Mouse (Mus musculus) kidney, postnatal 36 days (tissue): ENCODE data around the gene Rhox3h.
"Not testable (repeated sequence)": the region's sequence is repeated elsewhere in the genome, so short reads cannot be mapped to it uniquely, and the experiment has no call there.

Source experiments
- DNase-seq, 2 experiments: peaks; one replicate each; pipeline ENCODE4 v3.0.0; 2021 to 2022; ENCODE audit warnings: mixed read lengths in 2 of 2

Rhox3h gene

DNA sequence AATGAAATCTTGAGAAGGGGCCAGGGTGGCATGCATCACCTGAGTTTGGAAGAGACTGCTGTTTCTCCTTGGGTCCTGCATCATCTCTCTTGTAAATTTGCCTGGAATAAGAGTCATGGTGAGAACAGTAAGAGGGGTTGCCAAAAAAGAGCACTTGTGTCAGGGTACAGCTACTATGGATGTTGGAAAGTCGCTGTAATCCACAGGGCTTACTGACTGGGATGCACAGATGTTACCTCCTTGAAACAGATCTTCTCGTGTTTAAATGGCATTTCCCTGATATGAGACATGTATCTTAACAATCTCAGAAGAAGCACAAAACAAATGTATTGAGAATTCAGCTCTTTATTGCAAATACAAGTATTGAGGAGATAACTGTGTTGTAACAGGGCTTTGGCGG, at the start of gene Rhox3h:
Gene Rhox3h, minus strand, starts transcription at position 101 of the 400 bp plus-strand sequence.
- DNase-seq: not testable (repeated sequence)

DNA sequence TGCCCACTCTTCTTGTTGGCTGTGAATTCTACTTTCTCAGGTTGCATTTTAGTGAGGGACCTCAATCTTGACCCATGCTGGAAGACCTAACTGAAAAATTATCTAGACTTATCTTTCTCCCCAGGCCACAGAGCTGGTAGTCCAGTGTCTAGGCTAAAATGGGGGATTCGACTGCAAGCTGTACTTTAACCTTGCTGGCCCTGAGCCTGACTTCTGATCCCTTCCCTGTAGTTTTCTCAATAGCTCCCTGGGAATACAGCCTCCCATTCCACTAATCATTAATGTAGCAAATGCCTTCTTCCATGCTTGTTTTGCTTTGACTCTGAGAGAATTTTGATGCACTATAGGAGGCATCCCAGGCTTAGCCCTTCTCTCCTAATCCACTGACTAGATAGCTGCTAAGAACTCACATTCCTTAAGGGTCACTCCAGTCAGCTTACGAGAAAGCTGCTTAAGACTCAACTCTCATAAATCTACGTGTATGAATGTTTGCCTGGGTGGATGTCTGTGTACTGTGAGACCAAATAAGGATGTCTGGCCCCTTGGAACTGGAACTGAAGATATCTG, 33.3 kb upstream of the Rhox3h start:
- peak; percentile 37 to 61 for DNase-seq

DNA sequence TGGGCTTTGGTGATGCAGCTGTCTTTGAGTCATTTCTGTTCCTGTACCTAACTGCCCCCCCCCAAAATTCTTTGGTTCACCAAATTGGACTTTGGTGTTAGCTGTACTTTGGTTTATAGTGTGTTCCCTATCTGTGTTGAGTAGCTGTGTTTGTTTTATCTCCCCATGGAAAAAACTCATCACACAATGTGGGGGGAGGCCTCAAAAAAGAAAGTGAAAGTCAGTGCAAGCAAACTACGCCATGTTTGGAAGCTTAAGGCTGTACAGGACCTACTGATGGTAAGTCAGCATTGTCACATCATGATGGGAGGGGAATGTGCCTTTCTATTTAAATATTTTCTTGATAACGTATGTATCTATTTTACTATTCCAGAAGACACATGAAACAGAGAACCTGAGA, 23.7 kb upstream of the Rhox3h start:
- no peak for DNase-seq

DNA sequence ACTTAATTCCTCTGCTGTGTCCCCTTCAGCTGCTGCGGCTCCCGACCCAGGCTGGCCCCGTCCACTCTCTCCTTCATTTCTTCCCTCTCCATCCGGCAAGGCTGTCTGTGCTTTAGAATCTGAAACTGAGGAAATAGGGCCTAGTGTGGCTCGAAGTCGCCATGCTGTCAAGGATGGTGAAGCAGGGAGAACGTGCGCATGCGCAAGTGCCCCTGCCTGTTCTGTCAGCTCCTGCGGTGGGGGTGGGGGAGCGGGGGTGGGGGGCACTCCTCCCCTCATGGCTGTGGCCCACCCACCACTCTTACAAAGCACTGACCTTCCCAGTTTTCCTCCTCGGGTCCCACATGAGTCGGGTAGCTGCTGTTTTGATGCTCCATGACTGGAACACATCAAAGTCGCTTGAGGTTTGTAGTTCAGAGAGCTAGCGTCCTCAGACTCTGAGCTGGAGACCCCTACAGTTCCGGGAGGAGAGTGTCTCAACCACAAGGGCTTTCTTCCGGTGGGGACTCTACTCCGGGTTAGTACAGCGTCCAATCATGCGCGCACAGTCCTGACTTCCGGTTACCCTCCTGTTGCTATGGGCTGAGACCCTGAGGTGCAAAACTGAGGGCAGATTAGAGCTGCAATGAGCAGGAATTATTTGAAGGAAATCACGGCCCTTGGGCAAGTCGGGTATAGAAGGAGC, 14.6 kb upstream of the Rhox3h start:
- no peak for DNase-seq

DNA sequence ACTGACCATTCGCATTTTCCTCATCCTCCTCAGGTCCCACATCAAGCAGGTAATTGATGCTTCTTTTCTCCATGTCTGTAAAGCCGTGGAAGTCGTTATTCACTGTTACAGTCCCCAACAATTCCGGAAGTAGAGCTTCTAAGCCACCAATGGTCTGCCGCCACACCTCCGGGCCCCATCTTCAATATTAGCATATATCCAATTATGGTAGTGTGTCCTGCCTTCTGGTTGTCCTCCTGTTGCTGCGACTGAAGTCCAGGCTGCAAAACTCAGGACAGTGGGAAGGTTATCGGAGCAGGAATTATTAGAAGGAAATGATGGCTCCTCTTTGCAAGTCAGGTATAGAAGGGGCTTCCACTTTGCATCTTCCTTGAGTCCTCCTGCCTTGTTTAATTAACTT, 4.6 kb upstream of the Rhox3h start, which contains the start of gene Rhox2h:
Gene Rhox2h, minus strand, starts transcription at position 101 of the 400 bp plus-strand sequence.
- DNase-seq: not testable (repeated sequence)

DNA sequence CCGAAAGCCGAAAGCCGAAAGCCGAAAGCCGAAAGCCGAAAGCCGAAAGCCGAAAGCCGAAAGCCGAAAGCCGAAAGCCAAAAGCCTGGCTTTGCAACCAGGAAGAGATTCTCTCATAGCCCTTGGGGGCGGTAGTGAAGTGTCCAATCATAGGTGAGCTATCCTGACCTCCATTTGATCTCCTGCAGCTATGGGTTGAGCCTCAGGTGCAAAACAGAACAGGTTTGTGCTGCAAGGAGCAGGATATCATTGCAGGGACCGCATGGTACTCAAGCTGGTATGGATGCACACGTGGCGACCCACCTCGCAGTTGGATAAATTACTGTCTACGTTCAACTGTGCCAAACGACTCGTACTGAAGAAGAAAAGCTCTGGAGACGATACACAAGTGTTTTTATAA, 17.3 kb downstream of the Rhox3h start, which contains the start of gene Rhox4g:
Gene Rhox4g, minus strand, starts transcription at position 101 of the 400 bp plus-strand sequence.
- DNase-seq: not testable (repeated sequence)

DNA sequence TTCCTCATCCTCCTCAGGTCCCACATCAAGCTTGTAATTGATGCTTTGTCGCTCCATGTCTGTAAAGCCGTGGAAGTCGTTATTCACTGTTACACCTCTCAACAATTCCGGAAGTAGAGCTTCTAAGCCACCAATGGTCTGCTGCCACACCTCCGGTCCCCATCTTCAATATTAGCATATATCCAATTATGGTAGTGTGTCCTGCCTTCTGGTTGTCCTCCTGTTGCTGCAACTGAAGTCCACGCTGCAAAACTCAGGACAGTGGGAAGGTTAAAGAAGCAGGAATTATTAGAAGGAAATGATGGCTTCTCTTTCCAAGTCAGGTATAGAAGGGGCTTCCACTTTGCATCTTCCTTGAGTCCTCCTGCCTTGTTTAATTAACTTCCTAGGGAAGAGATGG, 25.2 kb downstream of the Rhox3h start, which contains the start of gene Rhox2g:
Gene Rhox2g, minus strand, starts transcription at position 101 of the 400 bp plus-strand sequence.
- DNase-seq: not testable (repeated sequence)

DNA sequence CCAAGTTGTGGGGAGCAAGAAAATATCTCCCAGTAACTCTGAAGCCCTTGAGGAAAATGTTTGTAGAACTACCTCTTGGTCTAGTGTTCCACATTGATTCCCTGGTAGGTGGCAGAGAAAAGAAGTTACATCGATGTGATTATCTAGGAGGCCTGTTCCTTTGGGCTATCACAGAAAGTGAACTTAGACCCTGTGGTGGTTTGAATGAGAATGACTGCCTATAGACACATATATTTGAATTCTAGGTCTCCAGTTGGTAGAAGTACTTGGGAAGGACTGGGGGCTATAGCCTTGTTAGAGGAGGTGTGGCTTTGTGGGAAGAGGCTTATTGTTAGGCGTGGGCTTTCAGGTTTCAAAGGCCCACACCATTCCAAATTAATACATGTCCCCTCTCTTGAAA, 40.1 kb downstream of the Rhox3h start, which contains the start of gene Rhox3g:
Gene Rhox3g, minus strand, starts transcription at position 101 of the 400 bp plus-strand sequence.
- not testable (repeated sequence) for DNase-seq
